Mouse (Mus musculus) right cerebral cortex, postnatal 10 days (tissue): ENCODE data around the gene Coq2.

ENCODE experiments used
- DNase-seq, 2 experiments: peaks; one replicate each; pipeline ENCODE4 v3.0.0; 2021; ENCODE audit warnings: low spot score in 2 of 2

The Coq2 gene

GRCm38 (mm10) chr5:100663011-100663410, 11.9 kb downstream of the Coq2 start:
- no peak for DNase-seq

- DNase-seq = peak; percentile 58
Observed at GRCm38 (mm10) chr5:100658460-100658859, 16.5 kb downstream of the Coq2 start.

- no peak for DNase-seq
Observed at GRCm38 (mm10) chr5:100656352-100656751, 18.6 kb downstream of the Coq2 start.

- DNase-seq = no peak
Observed at GRCm38 (mm10) chr5:100652327-100652726, 22.6 kb downstream of the Coq2 start.

GRCm38 (mm10) chr5:100651486-100651885, 23.5 kb downstream of the Coq2 start:
- no peak for DNase-seq

- DNase-seq = no peak
Observed at GRCm38 (mm10) chr5:100650969-100651368, 24.0 kb downstream of the Coq2 start.

- no peak for DNase-seq
Observed at GRCm38 (mm10) chr5:100648546-100648945, 26.4 kb downstream of the Coq2 start.

- DNase-seq = no peak
Observed at GRCm38 (mm10) chr5:100648046-100648445, 26.9 kb downstream of the Coq2 start.

GRCm38 (mm10) chr5:100646558-100646957, 28.4 kb downstream of the Coq2 start:
- no peak for DNase-seq

GRCm38 (mm10) chr5:100643991-100644535, 30.9 kb downstream of the Coq2 start:
- DNase-seq = no peak

- peak; percentile 58 to 67 for DNase-seq
Observed at GRCm38 (mm10) chr5:100643253-100643990, 31.5 kb downstream of the Coq2 start.

GRCm38 (mm10) chr5:100642316-100642715, 32.6 kb downstream of the Coq2 start:
- no peak for DNase-seq

GRCm38 (mm10) chr5:100638483-100638882, 36.5 kb downstream of the Coq2 start:
- DNase-seq = no peak

GRCm38 (mm10) chr5:100636794-100637544, 38.0 kb downstream of the Coq2 start:
- DNase-seq = no peak

GRCm38 (mm10) chr5:100635908-100636307, 39.0 kb downstream of the Coq2 start:
- no peak for DNase-seq

- no peak for DNase-seq
Observed at GRCm38 (mm10) chr5:100634885-100635478, 40.0 kb downstream of the Coq2 start.

- no peak for DNase-seq
Observed at GRCm38 (mm10) chr5:100632540-100633129, 42.3 kb downstream of the Coq2 start.

- no peak for DNase-seq
Observed at GRCm38 (mm10) chr5:100628807-100629206, 46.1 kb downstream of the Coq2 start.

GRCm38 (mm10) chr5:100626526-100626925, 48.4 kb downstream of the Coq2 start:
- DNase-seq = no peak

- no peak for DNase-seq
Observed at GRCm38 (mm10) chr5:100624743-100625360, 50.1 kb downstream of the Coq2 start.

GRCm38 (mm10) chr5:100622509-100623163, 52.3 kb downstream of the Coq2 start:
- DNase-seq = no peak
